Mouse (Mus musculus): ENCODE results near the gene Stk17b.

DNA sequence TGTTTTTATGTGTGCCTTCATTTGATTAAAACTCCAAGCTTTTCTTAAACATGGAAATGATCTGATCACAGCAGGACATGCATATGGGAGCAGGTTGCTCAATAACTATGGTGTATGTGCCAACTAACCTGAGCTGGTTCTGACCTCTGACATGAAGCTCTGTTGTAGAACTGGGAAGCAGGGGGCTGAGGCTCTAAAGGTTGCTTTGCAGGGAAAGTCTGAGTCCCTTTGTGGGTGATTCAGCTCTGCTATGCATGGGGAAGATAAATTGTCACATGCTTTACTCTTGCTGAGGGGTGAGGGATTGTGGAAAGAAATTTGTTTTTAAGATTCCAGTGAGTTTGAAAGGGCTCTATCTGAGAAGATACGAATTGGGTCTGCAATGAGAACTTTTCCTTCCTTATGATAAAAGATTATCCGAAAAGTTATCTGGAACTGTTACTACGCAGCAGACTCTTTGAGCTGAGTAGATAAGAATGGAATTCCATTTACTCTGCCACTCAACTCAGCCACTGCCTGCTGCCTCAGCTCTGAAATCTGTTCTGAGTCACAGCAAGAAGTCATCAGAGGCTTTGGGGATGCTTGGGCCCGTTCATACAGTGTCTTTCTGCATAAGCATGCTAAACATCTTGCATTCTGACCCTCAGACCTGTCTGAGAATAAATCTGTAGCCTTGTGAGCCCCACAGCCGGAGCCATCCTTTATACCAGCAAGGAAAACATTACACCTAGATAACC, 56.4 kb downstream of the Stk17b start:
- TF ChIP-seq CTCF (IDR thresholded peaks at IDR 0.05; ENCODE audit: control insufficient read depth, insufficient read depth, low read length), result no peak
- TF ChIP-seq POLR2A (IDR thresholded peaks at IDR 0.05; ENCODE audit: borderline replicate concordance, control insufficient read depth, low read depth, low read length), result no peak
